Mouse (Mus musculus) megakaryocyte, embryonic 14.5 days (primary cell): ENCODE data around the gene Sox6.

ENCODE experiments used
- FLI1 ChIP-seq: IDR thresholded peaks from 2 replicates; pipeline ENCODE4 v1.6.1; 2012; ENCODE audit warnings: low read length, inconsistent platforms, mixed read lengths
- GATA1 ChIP-seq: IDR thresholded peaks from 3 replicates; pipeline ENCODE4 v1.6.1; 2012; ENCODE audit warnings: mixed read lengths, low read length, inconsistent platforms, borderline replicate concordance

DNA sequence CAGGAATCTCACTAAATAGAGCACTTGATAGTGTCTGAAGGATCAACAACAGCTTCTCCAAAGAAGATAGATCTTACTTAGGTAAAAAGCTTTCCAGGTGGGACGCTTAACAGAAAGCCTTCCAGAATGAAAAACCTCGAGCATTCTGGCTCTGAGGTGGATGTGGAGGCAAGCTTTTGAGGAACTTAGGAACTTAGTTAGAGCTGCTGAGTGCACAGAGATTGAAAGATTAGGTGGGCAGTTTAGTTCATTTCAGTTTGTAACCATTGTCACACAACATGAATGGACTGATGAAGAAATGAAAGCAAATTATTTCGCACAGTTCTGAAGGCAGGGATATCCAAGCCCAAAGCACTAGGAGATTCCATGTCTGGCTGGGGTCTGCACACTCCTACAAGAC is 481.9 kb downstream of the Sox6 start:
- TF ChIP-seq GATA1 (no peak), FLI1 (no peak)
